In genomic region chr13:56222849-56223246, GRCm38 (mm10) we compare ENCODE assay signal across 24 mouse cellular contexts. TPM values are rescaled to one million over a fixed set of nuclear protein-coding genes. Genes with fewer than 3 reads are reported as not detected.
DNase-seq lines count a peak whose midpoint lies in the region; ATAC-seq lines count a peak whose summit lies in the region.
"Had no signal": no experiment of that assay in that cellular context is flagged by ENCODE, and none has a peak within 500 bp of the region (broad histone marks: within the 10 kb centered on the region; RNA-seq: fewer than 3 reads in every experiment).

No protein-coding gene starts in this region.

- H3K27me3 ChIP-seq in embryonic facial prominence, embryonic 10.5 days (replicated peaks; ENCODE audit: low read depth, poor library complexity, severe bottlenecking), result peaks cover 98% of the 10 kb centered on the region
- H3K27me3 ChIP-seq in forebrain, embryonic 15.5 days, result peaks cover 11% of the 10 kb centered on the region; the same call in 1 of the 2 replicates

- peak overlapping the region; percentile 60 for H3K4me3 ChIP-seq in embryonic facial prominence, embryonic 10.5 days
- H3K4me3 ChIP-seq in forebrain, embryonic 15.5 days, result no peak overlapping the region
- H3K4me3 ChIP-seq: liver, embryonic 12.5 days; megakaryocyte, embryonic 14.5 days had no signal

- WGBS in embryonic facial prominence, embryonic 10.5 days, result 2% methylated on average over 4 of the region's 4 CpGs
- 20% methylated on average over 4 of the region's 4 CpGs for whole genome bisulfite sequencing in forebrain, embryonic 15.5 days

- peaks cover 49% of the 10 kb centered on the region for H3K4me1 ChIP-seq in embryonic facial prominence, embryonic 10.5 days
- H3K4me1 ChIP-seq in forebrain, embryonic 15.5 days, result peaks cover 35% of the 10 kb centered on the region

- peak; percentile 4 to 12 for DNase-seq in heart, postnatal 10 days
- DNase-seq in heart, postnatal 36 days, result no peak
- DNase-seq in lung, postnatal 10 days, result peak; percentile 13
- no peak for DNase-seq in lung, postnatal 36 days
- no peak for DNase-seq in embryonic facial prominence, embryonic 10.5 days (ENCODE audit: low spot score)
- DNase-seq in spleen, postnatal 14 days (ENCODE audit: low spot score in 2 of 2), result no peak
- no peak for DNase-seq in gastrocnemius, adult 8-10 months (ENCODE audit: low spot score in 2 of 2)
- DNase-seq: cerebellum, adult 9-11 months; gastrocnemius, postnatal 36 days; kidney, adult 2 months; kidney, postnatal 36 days; right cerebral cortex, adult 18-20 months; thymus, adult 18-20 months had no signal

- H3K9ac ChIP-seq in forebrain, embryonic 15.5 days (replicated peaks), result no peak overlapping the region
- H3K9ac ChIP-seq: liver, embryonic 12.5 days had no signal

- no peak for ATAC-seq in forebrain, embryonic 15.5 days (replicated peaks)
- ATAC-seq: liver, embryonic 12.5 days had no signal

- H3K27ac ChIP-seq in embryonic facial prominence, embryonic 10.5 days (replicated peaks), result peak overlapping the region; percentile 91; the same call in 1 of the 2 replicates
- 0 out of 2 replicates have a peak overlapping the region, but pooled peaks have one; percentile 83 for H3K27ac ChIP-seq in forebrain, embryonic 15.5 days (replicated peaks)
- H3K27ac ChIP-seq: liver, embryonic 12.5 days had no signal

- intact Hi-C loops in heart, postnatal 10 days (cut with DNase I), result no loop called here
- intact Hi-C loops in heart, postnatal 36 days (cut with DNase I), result no loop called here

- H3K9me3 ChIP-seq in embryonic facial prominence, embryonic 10.5 days, result no peaks in the 10 kb centered on the region
- no peaks in the 10 kb centered on the region for H3K9me3 ChIP-seq in forebrain, embryonic 15.5 days
- H3K9me3 ChIP-seq: liver, embryonic 12.5 days had no signal

- no peak overlapping the region for H3K4me2 ChIP-seq in forebrain, embryonic 15.5 days (replicated peaks)

- H3K36me3 ChIP-seq in embryonic facial prominence, embryonic 10.5 days (replicated peaks), result no peaks in the 10 kb centered on the region
- no peaks in the 10 kb centered on the region for H3K36me3 ChIP-seq in forebrain, embryonic 15.5 days
- H3K36me3 ChIP-seq: G1E; liver, embryonic 12.5 days had no signal

RNA-seq across cellular contexts. Expression of gene Neurog1, which starts 29.1 kb away (rescaled TPM):
- not detected for total RNA-seq in heart, postnatal 10 days (2021)
- not detected for total RNA-seq in heart, postnatal 36 days (2021)
- 11.2 and 15.5 TPM in 2 replicates for polyA plus RNA-seq in embryonic facial prominence, embryonic 10.5 days (2016; fragmentation: Nextera tagmentation; extraction: Ambion mirVana)
- polyA plus RNA-seq in forebrain, embryonic 15.5 days (2015; fragmentation: Nextera tagmentation; extraction: Ambion mirVana), result 3.1 and 6.7 TPM in 2 replicates
- total RNA-seq in gastrocnemius, adult 8-10 months (2022), result not detected
- total RNA-seq: adrenal gland, postnatal 4 days; gastrocnemius, postnatal 36 days; layer of hippocampus, postnatal 14 days; left cerebral cortex, postnatal 14 days had no signal
- polyA plus RNA-seq: G1E; heart, embryonic 14.5 days; kidney, adult 2 months; liver, embryonic 12.5 days; lung, embryonic 16.5 days; small intestine, adult 2 months; stomach, embryonic 14.5 days had no signal

RNA-seq across cellular contexts. Expression of gene Tifab, which starts 44.2 kb away (rescaled TPM):
- 1 to 10 TPM in 1 of 2 experiments, under 1 TPM in 1; 0.69 to 1.2 TPM for total RNA-seq in heart, postnatal 10 days (2021)
- 1 to 10 TPM; 1.3 to 1.7 TPM for total RNA-seq in heart, postnatal 36 days (2021)
- 1.3 and 1.5 TPM in 2 replicates for polyA plus RNA-seq in embryonic facial prominence, embryonic 10.5 days (2016; fragmentation: Nextera tagmentation; extraction: Ambion mirVana)
- polyA plus RNA-seq in forebrain, embryonic 15.5 days (2015; fragmentation: Nextera tagmentation; extraction: Ambion mirVana), result 0.87 and 1.0 TPM in 2 replicates
- total RNA-seq in gastrocnemius, adult 8-10 months (2022), result under 1 TPM in 2 of 4 experiments, not detected in 2; 0.15 to 0.22 TPM
- polyA plus RNA-seq: G1E had no signal

Comparison
In these comparisons a context has a peak if more than half of its experiments do, and no peak if none do; other contexts are left out.
1. DNase-seq: peak in heart, postnatal 10 days (2 of 2) and lung, postnatal 10 days (single experiment); none in heart, postnatal 36 days (0 of 2), lung, postnatal 36 days (single experiment), embryonic facial prominence, embryonic 10.5 days (single experiment), spleen, postnatal 14 days (0 of 2) and gastrocnemius, adult 8-10 months (0 of 2).